Mouse (Mus musculus): Measurements from ENCODE around the gene Crtam. TPM values are rescaled to one million over a fixed set of nuclear protein-coding genes. Genes with fewer than 3 reads are reported as not detected.

Crtam gene
- total RNA-seq (2021): under 1 TPM; 0.10 to 0.16 TPM

DNA sequence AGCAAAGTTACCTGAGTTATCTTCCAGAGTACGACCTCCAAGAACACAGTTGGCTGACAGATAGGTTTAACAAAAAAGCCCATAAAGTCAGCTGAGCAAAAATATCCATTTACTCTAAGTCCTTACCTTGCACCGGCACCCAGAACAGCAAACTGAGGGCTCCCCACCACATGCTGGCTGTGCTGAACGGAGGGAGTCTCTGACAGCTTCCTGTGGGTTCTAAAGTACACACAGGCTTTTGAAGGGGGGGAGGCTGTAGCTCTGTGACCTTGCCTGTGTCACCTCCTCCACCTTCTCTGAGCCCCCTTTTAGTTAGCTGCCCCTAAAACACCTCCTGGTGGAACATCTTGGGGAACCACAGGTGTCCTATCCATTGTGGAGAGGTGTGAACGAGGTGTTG, at the start of gene Crtam:
TSS of gene Crtam (minus strand) at position 214 of the 400 bp plus-strand sequence.
- no peak for DNase-seq

DNA sequence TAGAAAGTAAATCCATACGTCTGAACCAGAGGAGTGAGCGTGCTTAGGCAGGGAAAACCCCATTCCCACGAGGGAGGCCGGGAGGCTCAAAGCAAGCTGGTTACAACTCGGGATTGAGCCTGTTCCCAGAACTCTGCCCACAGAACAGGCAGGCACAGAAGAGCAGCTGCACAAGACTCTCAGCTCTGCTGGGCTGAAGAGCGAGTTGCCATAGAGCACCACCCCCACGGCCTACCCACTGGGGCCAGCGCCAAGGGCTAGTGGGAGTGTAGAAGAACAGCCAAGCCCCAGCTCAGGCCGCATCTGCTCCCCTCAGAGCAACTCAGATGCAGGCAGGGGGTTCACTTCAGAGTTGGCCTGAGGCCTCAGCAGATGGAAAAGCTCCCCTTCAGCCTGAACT, 49.7 kb upstream of the Crtam start:
- DNase-seq: peak; percentile 17

GRCm38 (mm10) chr9:41053478-41053877, 49.0 kb upstream of the Crtam start:
- DNase-seq: no peak

DNA sequence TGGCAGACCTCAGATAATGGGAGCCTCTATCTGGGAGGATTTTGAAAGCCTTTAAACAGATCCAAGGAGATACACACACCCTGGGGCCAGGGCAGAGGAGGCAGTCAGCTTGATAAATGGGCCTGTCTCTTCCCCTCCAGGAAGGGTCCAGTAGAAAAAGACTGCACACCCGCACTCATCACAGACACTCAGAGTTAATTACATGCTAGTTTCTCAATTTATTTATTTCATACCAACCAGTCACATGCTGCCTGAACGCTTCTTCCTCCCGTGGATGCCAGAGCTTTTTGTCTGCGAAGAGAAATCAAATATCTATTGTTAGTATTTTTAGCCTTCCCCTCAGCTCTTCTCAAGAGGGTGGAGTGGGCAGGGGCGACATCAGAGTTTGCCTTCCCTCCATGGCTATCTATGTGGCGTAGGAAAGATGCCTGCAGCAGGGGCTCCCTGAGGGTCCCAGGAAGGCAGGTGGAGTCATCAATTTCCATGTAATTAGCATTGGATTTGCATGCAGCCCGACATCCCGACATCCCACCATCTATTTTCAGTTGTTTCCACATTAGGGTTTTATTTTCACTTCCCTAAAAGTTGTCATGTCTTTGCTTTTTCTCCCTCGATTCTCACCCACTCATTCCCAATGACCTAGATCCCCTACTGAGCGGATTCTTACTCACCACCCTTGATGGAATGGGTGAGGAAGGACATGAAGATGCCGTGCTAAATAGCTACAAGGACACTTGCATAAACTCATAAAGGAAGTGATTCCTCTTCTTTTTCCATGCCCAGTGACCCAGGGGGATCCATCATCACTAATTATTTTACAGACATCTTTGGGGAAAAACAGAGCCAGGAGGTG, 46.9 kb upstream of the Crtam start:
- DNase-seq: no peak

DNA sequence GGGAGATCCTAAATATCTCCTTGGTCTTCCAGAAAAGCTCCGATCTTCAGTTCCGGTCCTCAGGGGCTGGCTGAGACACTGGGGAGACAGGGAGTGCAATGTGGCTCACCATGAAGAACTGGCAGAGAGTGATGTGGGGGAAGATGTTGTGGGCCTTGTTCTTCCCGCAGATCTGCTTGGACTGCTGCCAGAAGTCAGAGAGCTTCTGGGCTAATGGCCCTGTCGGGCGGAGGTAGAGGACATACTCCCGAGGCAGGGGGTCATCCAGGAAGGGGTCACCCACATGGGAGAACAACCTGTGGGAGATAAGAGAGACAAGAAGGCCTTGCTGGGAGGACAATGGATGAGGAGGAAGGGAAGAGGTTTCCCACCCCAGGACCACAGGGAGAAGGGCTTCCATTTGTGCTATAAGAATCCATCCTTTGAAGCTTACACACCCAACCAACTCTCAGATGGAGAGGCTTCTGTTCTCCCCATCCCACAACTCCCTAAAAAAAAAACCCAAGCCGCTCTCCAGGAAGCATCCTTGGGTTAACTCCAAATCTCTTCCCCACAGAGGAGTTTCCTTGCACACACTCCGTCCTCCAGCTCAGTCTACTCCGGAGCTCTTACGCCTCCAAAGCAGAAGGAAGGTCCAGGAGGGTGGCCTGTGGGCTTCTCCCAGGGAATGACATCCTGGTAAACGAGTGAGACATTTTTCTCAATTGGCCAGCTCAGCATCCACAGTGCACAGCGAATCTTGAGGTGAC, 46.1 kb upstream of the Crtam start:
- DNase-seq: no peak

GRCm38 (mm10) chr9:41049282-41049681, 44.9 kb upstream of the Crtam start:
- DNase-seq: no peak

- no peak for DNase-seq
Measured at GRCm38 (mm10) chr9:41048820-41049219, 44.4 kb upstream of the Crtam start.

DNA sequence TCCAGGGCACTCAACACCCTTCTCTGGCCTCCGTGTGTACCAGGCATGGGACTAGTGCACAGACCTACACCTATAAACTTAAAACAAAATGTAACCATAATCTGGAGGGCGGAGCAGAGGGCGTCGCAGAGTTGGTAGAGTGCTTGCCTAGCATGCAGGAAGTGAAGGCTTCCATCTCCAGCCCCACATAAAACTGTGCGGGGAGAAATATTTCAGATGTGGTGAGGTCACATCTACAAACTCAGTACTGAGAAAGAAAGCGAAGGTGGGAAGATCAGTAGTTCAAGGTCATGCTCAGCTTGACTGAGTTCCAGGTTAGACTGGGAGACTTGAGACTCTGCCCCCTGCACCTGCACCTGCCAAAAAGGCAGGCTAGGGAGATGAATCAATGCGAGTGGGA, 43.8 kb upstream of the Crtam start:
- no peak for DNase-seq

GRCm38 (mm10) chr9:41047654-41048053, 43.2 kb upstream of the Crtam start:
- no peak for DNase-seq

DNA sequence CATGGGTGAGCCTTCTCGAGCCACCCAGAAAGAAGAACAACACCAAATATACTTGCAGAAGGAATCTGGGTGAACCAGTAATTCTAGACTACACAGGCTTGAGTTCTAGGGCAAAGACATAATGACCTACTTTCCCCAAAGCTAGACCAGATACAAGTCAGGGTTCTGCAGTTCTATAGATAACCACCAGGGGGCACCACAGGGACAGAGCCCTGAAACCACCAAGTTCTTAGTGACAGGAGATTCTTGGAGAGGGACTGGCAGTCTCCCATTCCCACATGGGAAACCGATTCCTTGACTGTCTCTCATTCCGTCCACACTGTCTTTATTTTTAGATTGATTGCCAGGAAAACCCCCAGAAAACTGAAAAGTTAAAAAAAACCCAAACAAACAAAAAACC, 40.2 kb upstream of the Crtam start:
- DNase-seq: peak; percentile 92

- DNase-seq: no peak
Measured at GRCm38 (mm10) chr9:41043641-41044040, 39.2 kb upstream of the Crtam start.

GRCm38 (mm10) chr9:41041404-41041803, 37.0 kb upstream of the Crtam start:
- DNase-seq: no peak

DNA sequence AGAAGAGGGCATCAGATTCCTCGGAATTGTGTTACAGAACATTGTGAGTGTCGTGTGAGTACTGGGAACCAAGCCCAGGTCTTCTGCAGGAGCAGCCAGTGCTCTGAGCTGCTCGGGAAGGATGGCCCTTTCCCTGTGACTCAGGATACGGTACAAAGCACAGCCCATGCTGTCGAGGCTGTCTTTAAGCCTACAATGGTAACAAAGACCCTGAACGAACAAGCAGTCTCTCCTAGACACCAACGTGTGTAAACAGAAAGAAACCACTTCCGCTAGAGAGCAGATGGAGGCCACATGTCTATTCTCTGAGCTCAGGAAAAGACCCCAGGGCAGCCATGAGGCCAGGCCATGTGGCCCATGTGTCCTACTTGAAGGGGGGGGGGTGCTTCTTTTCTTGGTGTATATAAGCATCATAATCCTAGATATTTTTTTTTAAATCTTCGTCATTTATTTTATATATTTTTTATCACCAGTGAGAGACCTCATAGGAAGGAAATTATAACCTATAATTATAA, 33.8 kb upstream of the Crtam start:
- no peak for DNase-seq

GRCm38 (mm10) chr9:41031590-41032489, 27.4 kb upstream of the Crtam start:
- DNase-seq: no peak

DNA sequence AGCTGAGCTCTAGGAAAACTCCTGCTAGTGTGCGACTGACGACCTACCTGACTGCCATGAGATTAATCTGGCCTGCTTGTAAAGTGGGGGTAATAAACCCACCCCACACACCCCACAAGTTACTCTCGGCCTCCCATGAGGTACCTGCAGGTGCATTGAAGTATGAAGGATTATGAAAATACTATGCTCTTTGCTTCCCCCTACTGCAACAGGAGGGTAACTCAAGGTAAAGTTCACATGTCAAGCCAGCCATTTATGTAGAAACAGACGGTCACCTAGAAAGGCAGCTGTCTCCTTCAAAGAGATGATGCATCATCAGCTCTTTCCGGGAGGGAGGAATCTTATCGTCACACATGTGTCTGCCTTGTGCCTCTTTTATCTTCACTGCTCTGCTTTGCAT, 25.4 kb upstream of the Crtam start:
- no peak for DNase-seq

DNA sequence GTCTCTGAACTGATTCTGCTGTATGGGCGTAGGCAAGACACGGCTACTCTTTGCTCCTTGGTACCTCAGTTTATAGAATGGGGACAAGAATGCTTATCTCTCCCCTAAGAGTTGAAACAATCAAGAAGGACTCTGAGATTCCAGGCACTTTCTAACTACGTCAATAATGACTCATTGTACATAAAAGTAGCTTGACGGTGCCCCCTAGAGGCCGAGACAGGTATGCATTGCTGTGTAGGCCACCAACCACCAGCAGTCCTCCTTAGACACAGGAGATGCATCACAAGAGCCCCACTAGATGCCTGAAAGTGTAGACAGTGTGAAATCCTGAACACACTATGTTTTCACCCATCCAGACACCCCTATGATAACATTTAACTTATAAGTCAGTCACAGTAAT, 24.0 kb upstream of the Crtam start:
- DNase-seq: peak; percentile 58

- DNase-seq: no peak
Measured at GRCm38 (mm10) chr9:41021690-41022089, 17.3 kb upstream of the Crtam start.

DNA sequence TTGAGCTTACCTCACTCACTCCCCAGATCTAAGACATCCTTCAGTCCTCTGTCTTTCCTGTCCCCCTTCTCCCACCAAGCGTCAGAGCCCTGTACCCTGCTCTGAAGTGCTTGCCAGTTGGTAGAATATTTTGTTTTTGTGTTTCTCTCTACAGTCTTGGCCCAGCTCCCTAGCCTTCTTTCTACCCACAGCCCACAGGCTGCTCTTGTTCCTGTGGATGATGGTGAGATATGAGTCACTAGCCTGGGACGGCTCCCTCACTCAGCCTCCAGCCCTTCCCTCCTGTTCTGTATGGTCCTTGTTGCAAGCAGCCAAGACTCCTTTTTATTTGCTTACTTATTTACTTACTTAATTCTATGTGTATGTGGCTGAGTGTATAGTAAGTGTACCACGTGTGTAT, 16.1 kb upstream of the Crtam start:
- no peak for DNase-seq

DNA sequence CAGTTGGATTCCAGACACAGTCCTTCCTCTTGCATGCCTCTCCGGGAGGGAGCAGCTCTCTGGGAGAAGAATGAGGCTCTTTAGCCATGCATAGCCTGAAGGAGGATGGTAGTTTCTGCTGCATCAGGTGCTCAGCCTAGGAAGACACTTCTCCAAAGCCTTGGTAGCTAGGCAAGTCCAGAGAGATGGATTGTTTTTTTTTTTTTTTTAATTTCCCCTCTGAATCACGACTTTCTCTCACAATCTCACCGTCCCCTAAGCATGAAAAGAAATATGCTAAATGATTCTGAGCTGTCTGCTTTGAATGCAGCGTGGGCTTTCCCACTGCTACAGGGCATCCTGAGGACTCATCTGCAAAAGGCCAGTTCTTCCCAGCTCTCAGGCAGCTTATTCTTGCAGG, 10.1 kb upstream of the Crtam start:
- DNase-seq: no peak

DNA sequence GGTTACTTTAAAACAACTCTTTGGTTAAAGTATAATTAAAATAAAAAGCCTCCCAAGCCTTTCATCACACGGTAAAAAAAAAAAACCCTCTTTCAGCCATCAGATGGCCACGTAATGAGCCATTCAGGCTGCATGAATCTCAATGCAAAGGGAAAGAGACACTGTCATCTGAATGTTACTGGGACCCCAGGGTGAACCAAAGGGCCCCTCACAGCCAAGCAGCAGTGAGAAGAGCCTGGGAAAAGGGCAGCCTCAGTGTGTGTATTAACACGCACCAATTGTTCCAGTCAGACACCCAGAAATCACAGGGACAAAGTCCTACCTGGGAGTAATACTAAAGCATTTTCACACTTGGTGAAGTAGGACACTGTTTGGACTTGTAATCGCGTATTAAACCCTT, 8.0 kb upstream of the Crtam start:
- no peak for DNase-seq

- no peak for DNase-seq
Measured at GRCm38 (mm10) chr9:41011512-41012436, 7.3 kb upstream of the Crtam start.

All from heart, postnatal 4 days (tissue).